Mouse (Mus musculus): ENCODE results near the gene Ilvbl.
"Not testable (repeated sequence)": the region's sequence is repeated elsewhere in the genome, so short reads cannot be mapped to it uniquely, and the experiment has no call there.

Ilvbl gene

GRCm38 (mm10) chr10:78574250-78575104 lies at the start of gene Ilvbl:
Gene Ilvbl, plus strand, starts transcription at chr10:78574346.
- peak; percentile 99 for DNase-seq (ENCODE audit: low spot score)

GRCm38 (mm10) chr10:78525071-78525470 lies 49.1 kb upstream of the Ilvbl start:
- not testable (repeated sequence) for DNase-seq (ENCODE audit: low spot score)

- DNase-seq (ENCODE audit: low spot score) = peak; percentile 39
Observed at GRCm38 (mm10) chr10:78525511-78525910, 48.6 kb upstream of the Ilvbl start.

GRCm38 (mm10) chr10:78540943-78541342 lies 33.2 kb upstream of the Ilvbl start:
- DNase-seq (ENCODE audit: low spot score) = peak; percentile 59

- DNase-seq (ENCODE audit: low spot score) = no peak
Observed at GRCm38 (mm10) chr10:78565070-78565469, 9.1 kb upstream of the Ilvbl start.

- DNase-seq (ENCODE audit: low spot score) = no peak
Observed at GRCm38 (mm10) chr10:78569191-78569590, 5.0 kb upstream of the Ilvbl start.

GRCm38 (mm10) chr10:78569686-78570085 lies 4.5 kb upstream of the Ilvbl start:
- no peak for DNase-seq (ENCODE audit: low spot score)

- DNase-seq (ENCODE audit: low spot score) = no peak
Observed at GRCm38 (mm10) chr10:78570416-78570815, 3.7 kb upstream of the Ilvbl start.

- DNase-seq (ENCODE audit: low spot score) = no peak
Observed at GRCm38 (mm10) chr10:78570897-78571296, 3.2 kb upstream of the Ilvbl start.

- no peak for DNase-seq (ENCODE audit: low spot score)
Observed at GRCm38 (mm10) chr10:78573226-78573625, 920 bp upstream of the Ilvbl start.

- DNase-seq (ENCODE audit: low spot score) = no peak
Observed at GRCm38 (mm10) chr10:78575105-78575632, 1.0 kb downstream of the Ilvbl start.

GRCm38 (mm10) chr10:78575690-78576089 lies 1.5 kb downstream of the Ilvbl start:
- DNase-seq (ENCODE audit: low spot score) = peak; percentile 83

GRCm38 (mm10) chr10:78576435-78577184 lies 2.5 kb downstream of the Ilvbl start:
- DNase-seq (ENCODE audit: low spot score) = no peak

GRCm38 (mm10) chr10:78578204-78578603 lies 4.1 kb downstream of the Ilvbl start:
- no peak for DNase-seq (ENCODE audit: low spot score)

GRCm38 (mm10) chr10:78581121-78581520 lies 7.0 kb downstream of the Ilvbl start:
- no peak for DNase-seq (ENCODE audit: low spot score)

- no peak for DNase-seq (ENCODE audit: low spot score)
Observed at GRCm38 (mm10) chr10:78583347-78583746, 9.2 kb downstream of the Ilvbl start.

- no peak for DNase-seq (ENCODE audit: low spot score)
Observed at GRCm38 (mm10) chr10:78583939-78584338, 9.8 kb downstream of the Ilvbl start.

- no peak for DNase-seq (ENCODE audit: low spot score)
Observed at GRCm38 (mm10) chr10:78584996-78585395, 10.8 kb downstream of the Ilvbl start.

- no peak for DNase-seq (ENCODE audit: low spot score)
Observed at GRCm38 (mm10) chr10:78585606-78586005, 11.5 kb downstream of the Ilvbl start.

- DNase-seq (ENCODE audit: low spot score) = no peak
Observed at GRCm38 (mm10) chr10:78586026-78586425, 11.9 kb downstream of the Ilvbl start.

- no peak for DNase-seq (ENCODE audit: low spot score)
Observed at GRCm38 (mm10) chr10:78589291-78589690, 15.1 kb downstream of the Ilvbl start.

- DNase-seq (ENCODE audit: low spot score) = no peak
Observed at GRCm38 (mm10) chr10:78589901-78590300, 15.8 kb downstream of the Ilvbl start.

- peak; percentile 61 for DNase-seq (ENCODE audit: low spot score)
Observed at GRCm38 (mm10) chr10:78590744-78591143, 16.6 kb downstream of the Ilvbl start.
